Mouse (Mus musculus) cerebellum, adult 2 months (tissue): Measurements from ENCODE around the gene Rpap1.

Experiments
- CTCF ChIP-seq: fragments of 200-500 bp; IDR thresholded peaks from 2 replicates; pipeline ENCODE4 v1.5.1; 2011; ENCODE audit warnings: low read depth, mild to moderate bottlenecking, control low read depth, low read length, moderate library complexity, borderline replicate concordance; ENCODE audit not compliant: insufficient read depth
- POLR2A ChIP-seq: fragments of 200-500 bp; IDR thresholded peaks from 2 replicates; pipeline ENCODE4 v1.6.1; 2011; ENCODE audit warnings: low read length, control low read depth, borderline replicate concordance; ENCODE audit not compliant: insufficient read depth

GRCm38 (mm10) chr2:119799961-119800550, 12.7 kb upstream of the Rpap1 start:
- no peak for TF ChIP-seq POLR2A
- no peak for TF ChIP-seq CTCF
